Mouse (Mus musculus) cortical plate, adult 2 months (tissue): ENCODE measurements around the gene Surf4.

Experiments
- CTCF ChIP-seq: fragments of 200-500 bp; IDR thresholded peaks from 2 replicates; pipeline ENCODE4 v1.5.1; 2011; ENCODE audit warnings: mild to moderate bottlenecking, control low read depth, low read length; ENCODE audit not compliant: insufficient read depth; ENCODE audit errors: extremely low read depth
- POLR2A ChIP-seq: fragments of 200-500 bp; IDR thresholded peaks from 2 replicates; pipeline ENCODE4 v1.6.1; 2011; ENCODE audit warnings: mild to moderate bottlenecking, low read length, control low read depth; ENCODE audit not compliant: insufficient read depth; ENCODE audit errors: extremely low read depth

- peak; percentile 58 for TF ChIP-seq CTCF
- TF ChIP-seq POLR2A, result no peak
Measured at GRCm38 (mm10) chr2:26907109-26907508, 26.6 kb downstream of the Surf4 start.
